In genomic region chr3:102070360-102070759, GRCm38 (mm10) we compare ENCODE assay signal across 30 mouse cellular contexts. TPM values are rescaled to one million over a fixed set of nuclear protein-coding genes. Genes with fewer than 3 reads are reported as not detected.
DNase-seq lines count a peak whose midpoint lies in the region; ATAC-seq lines count a peak whose summit lies in the region.
"Had no signal": no experiment of that assay in that cellular context is flagged by ENCODE, and none has a peak within 500 bp of the region (broad histone marks: within the 10 kb centered on the region; RNA-seq: fewer than 3 reads in every experiment).

No protein-coding gene starts in this region.

- H3K36me3 ChIP-seq in heart, embryonic 10.5 days, result no peaks in the 10 kb centered on the region
- no peaks in the 10 kb centered on the region for H3K36me3 ChIP-seq in hindbrain, embryonic 12.5 days
- H3K36me3 ChIP-seq in hindbrain, embryonic 13.5 days, result no peaks in the 10 kb centered on the region
- H3K36me3 ChIP-seq: embryonic facial prominence, embryonic 12.5 days; intestine, embryonic 15.5 days; neural tube, embryonic 15.5 days had no signal

- intact Hi-C loops in heart, postnatal 36 days (cut with DNase I), result no loop called here

- H3K9me3 ChIP-seq in heart, embryonic 10.5 days, result no peaks in the 10 kb centered on the region
- H3K9me3 ChIP-seq in hindbrain, embryonic 12.5 days (replicated peaks), result no peaks in the 10 kb centered on the region
- no peaks in the 10 kb centered on the region for H3K9me3 ChIP-seq in hindbrain, embryonic 13.5 days
- H3K9me3 ChIP-seq: embryonic facial prominence, embryonic 12.5 days; intestine, embryonic 15.5 days; neural tube, embryonic 15.5 days had no signal

- DNase-seq in cerebellum, postnatal 10 days, result peak; percentile 48 to 62
- DNase-seq in cerebellum, adult 18-20 months, result no peak
- DNase-seq in heart, embryonic 10.5 days (ENCODE audit: low spot score), result no peak
- DNase-seq in heart, postnatal 36 days, result no peak
- peak; percentile 28 to 31 for DNase-seq in right cerebral cortex, adult 2 months (ENCODE audit: low spot score in 2 of 2)
- DNase-seq in right cerebral cortex, postnatal 36 days (ENCODE audit: low spot score in 2 of 2), result no peak
- DNase-seq: adrenal gland, adult 2 months; adrenal gland, postnatal 36 days; cerebellum, adult 9-10 months; embryo, embryonic 11 days; heart, postnatal 4 days; kidney, adult 2 months; kidney, postnatal 36 days; liver; lung, embryonic 14.5 days; lung, postnatal 14 days; midbrain, embryonic 14.5 days; retina, postnatal 1 day; thymus, postnatal 14 days had no signal

- H3K4me3 ChIP-seq in heart, embryonic 10.5 days, result no peak overlapping the region
- no peak overlapping the region for H3K4me3 ChIP-seq in hindbrain, embryonic 12.5 days
- H3K4me3 ChIP-seq in hindbrain, embryonic 13.5 days, result no peak overlapping the region
- H3K4me3 ChIP-seq: embryonic facial prominence, embryonic 12.5 days; intestine, embryonic 15.5 days; layer of hippocampus, adult 2 months; neural tube, embryonic 15.5 days had no signal

- no peak overlapping the region for H3K9ac ChIP-seq in hindbrain, embryonic 12.5 days
- no peak overlapping the region for H3K9ac ChIP-seq in hindbrain, embryonic 13.5 days
- H3K9ac ChIP-seq: embryonic facial prominence, embryonic 12.5 days; intestine, embryonic 15.5 days; liver, embryonic 14.5 days; lung, embryonic 14.5 days; neural tube, embryonic 15.5 days had no signal

- H3K27me3 ChIP-seq in heart, embryonic 10.5 days (ENCODE audit: insufficient read depth, poor library complexity, severe bottlenecking), result no peaks in the 10 kb centered on the region
- H3K27me3 ChIP-seq in hindbrain, embryonic 12.5 days, result no peaks in the 10 kb centered on the region
- H3K27me3 ChIP-seq in hindbrain, embryonic 13.5 days, result no peaks in the 10 kb centered on the region
- H3K27me3 ChIP-seq: CH12.LX; embryonic facial prominence, embryonic 12.5 days; intestine, embryonic 15.5 days; neural tube, embryonic 15.5 days had no signal

- no peak overlapping the region for H3K4me2 ChIP-seq in hindbrain, embryonic 12.5 days (replicated peaks)
- no peak overlapping the region for H3K4me2 ChIP-seq in hindbrain, embryonic 13.5 days
- H3K4me2 ChIP-seq: embryonic facial prominence, embryonic 12.5 days; intestine, embryonic 15.5 days; lung, embryonic 14.5 days; neural tube, embryonic 15.5 days had no signal

- H3K4me1 ChIP-seq in heart, embryonic 10.5 days, result peaks cover 23% of the 10 kb centered on the region
- H3K4me1 ChIP-seq in hindbrain, embryonic 12.5 days, result no peaks in the 10 kb centered on the region
- H3K4me1 ChIP-seq in hindbrain, embryonic 13.5 days (replicated peaks), result no peaks in the 10 kb centered on the region
- H3K4me1 ChIP-seq: embryonic facial prominence, embryonic 12.5 days; intestine, embryonic 15.5 days; neural tube, embryonic 15.5 days had no signal

- H3K27ac ChIP-seq in heart, embryonic 10.5 days, result peak overlapping the region; percentile 69; the same call in 1 of the 2 replicates
- no peak overlapping the region for H3K27ac ChIP-seq in hindbrain, embryonic 12.5 days
- H3K27ac ChIP-seq in hindbrain, embryonic 13.5 days, result no peak overlapping the region
- H3K27ac ChIP-seq: embryonic facial prominence, embryonic 12.5 days; intestine, embryonic 15.5 days; layer of hippocampus, adult 2 months; liver, embryonic 14.5 days; neural tube, embryonic 15.5 days had no signal

- WGBS in heart, embryonic 10.5 days, result 89% methylated on average over 7 of the region's 7 CpGs
- 78% methylated on average over 7 of the region's 7 CpGs for WGBS in hindbrain, embryonic 12.5 days
- WGBS in hindbrain, embryonic 13.5 days, result 68% methylated on average over 7 of the region's 7 CpGs

- peak; percentile 60 for ATAC-seq in hindbrain, embryonic 12.5 days (ENCODE audit: low FRiP score)
- no peak for ATAC-seq in hindbrain, embryonic 13.5 days (ENCODE audit: low FRiP score)
- ATAC-seq: activated CD4-positive, CD25-positive, alpha-beta regulatory T cell, adult 4 months; hindbrain, embryonic 16.5 days; intestine, embryonic 15.5 days had no signal

RNA-seq across cellular contexts. Expression of gene Casq2, which starts 15.9 kb away (rescaled TPM):
- 5.6 and 19.8 TPM in 2 replicates for polyA plus RNA-seq in heart, embryonic 10.5 days (2016; fragmentation: Nextera tagmentation; extraction: Ambion mirVana)
- 1,000 to 10,000 TPM in 1 of 2 experiments, 100 to 1,000 TPM in 1; 876 to 1,038 TPM for total RNA-seq in heart, postnatal 36 days (2021)
- polyA plus RNA-seq in hindbrain, embryonic 12.5 days (2016; fragmentation: Nextera tagmentation; extraction: Ambion mirVana), result 1.1 and 5.9 TPM in 2 replicates
- 0.97 and 1.1 TPM in 2 replicates for polyA plus RNA-seq in hindbrain, embryonic 13.5 days (2015; fragmentation: Nextera tagmentation; extraction: Ambion mirVana)
- total RNA-seq: CH12.LX; monocyte, adult 5-6 weeks had no signal
- polyA plus RNA-seq: activated CD4-positive, CD25-positive, alpha-beta regulatory T cell, adult 4 months had no signal

Comparison
In these comparisons a context has a peak if more than half of its experiments do, and no peak if none do; other contexts are left out.
1. DNase-seq: peak in cerebellum, postnatal 10 days (2 of 2) and right cerebral cortex, adult 2 months (2 of 2); none in cerebellum, adult 18-20 months (0 of 2), heart, embryonic 10.5 days (single experiment), heart, postnatal 36 days (0 of 2) and right cerebral cortex, postnatal 36 days (0 of 2).